Mouse (Mus musculus) lung, adult 2 months (tissue): ENCODE results near the gene Fat3. TPM values are rescaled to one million over a fixed set of nuclear protein-coding genes. Genes with fewer than 3 reads are reported as not detected.

ENCODE experiments used
- DNase-seq: peaks from one replicate; pipeline ENCODE4 v3.0.0; 2022
- H3K4me1 ChIP-seq: fragments of 200-500 bp; 2 replicates; pipeline ENCODE4 v1.6.1; 2011; ENCODE audit warnings: low read length; ENCODE audit not compliant: control insufficient read depth, insufficient read depth
- H3K4me3 ChIP-seq: fragments of 200-500 bp; replicated peaks from 2 replicates; pipeline ENCODE3; 2011; ENCODE audit warnings: low read depth, mild to moderate bottlenecking, control low read depth, low read length; ENCODE audit errors: extremely low read depth
- CTCF ChIP-seq: fragments of 200-500 bp; IDR thresholded peaks from 2 replicates; pipeline ENCODE4 v1.5.1; 2011; ENCODE audit warnings: mild to moderate bottlenecking, low read length, control low read depth; ENCODE audit not compliant: insufficient read depth
- POLR2A ChIP-seq: fragments of 200-500 bp; IDR thresholded peaks from 2 replicates; pipeline ENCODE4 v1.6.1; 2011; ENCODE audit warnings: low read depth, mild to moderate bottlenecking, control low read depth, low read length, borderline replicate concordance; ENCODE audit errors: extremely low read depth
- WGBS: fragments of 180-500 bp; shearing (Covaris S2); methylation state at CpG from one replicate; pipeline ENCODE4 v1.1.7; 2018; 5-methylcytosine and 5-hydroxymethylcytosine counted together
- polyA plus RNA-seq: library from polyadenylated mRNA; depleted of rRNA; stranded (reverse); fragments of >200 nt; gene quantifications from 2 replicates; pipeline ENCODE4 v1.2.3, GENCODE M21; 2012

The Fat3 gene
- polyA plus RNA-seq, 1 experiment: 2.7 TPM

DNA sequence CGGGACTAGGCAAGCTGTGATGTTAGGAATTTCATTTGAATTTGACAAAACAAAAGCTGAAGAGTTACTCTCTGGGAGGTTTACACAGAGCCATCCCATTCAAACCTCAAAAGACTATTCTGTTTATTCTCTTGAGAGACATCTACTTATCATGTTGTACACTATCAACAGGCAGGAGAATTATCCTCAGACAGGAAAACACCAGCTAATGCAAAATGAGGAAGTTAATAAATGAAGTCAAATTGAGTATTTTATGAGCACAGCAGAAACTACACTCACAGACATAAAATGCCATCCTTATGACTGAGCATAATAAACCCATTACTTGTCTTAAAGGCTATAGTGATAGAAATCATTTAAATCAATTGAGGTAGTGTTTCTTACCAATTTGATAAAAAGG is 182.1 kb downstream of the Fat3 start:
- TF ChIP-seq CTCF: no peak
- no peak for DNase-seq

DNA sequence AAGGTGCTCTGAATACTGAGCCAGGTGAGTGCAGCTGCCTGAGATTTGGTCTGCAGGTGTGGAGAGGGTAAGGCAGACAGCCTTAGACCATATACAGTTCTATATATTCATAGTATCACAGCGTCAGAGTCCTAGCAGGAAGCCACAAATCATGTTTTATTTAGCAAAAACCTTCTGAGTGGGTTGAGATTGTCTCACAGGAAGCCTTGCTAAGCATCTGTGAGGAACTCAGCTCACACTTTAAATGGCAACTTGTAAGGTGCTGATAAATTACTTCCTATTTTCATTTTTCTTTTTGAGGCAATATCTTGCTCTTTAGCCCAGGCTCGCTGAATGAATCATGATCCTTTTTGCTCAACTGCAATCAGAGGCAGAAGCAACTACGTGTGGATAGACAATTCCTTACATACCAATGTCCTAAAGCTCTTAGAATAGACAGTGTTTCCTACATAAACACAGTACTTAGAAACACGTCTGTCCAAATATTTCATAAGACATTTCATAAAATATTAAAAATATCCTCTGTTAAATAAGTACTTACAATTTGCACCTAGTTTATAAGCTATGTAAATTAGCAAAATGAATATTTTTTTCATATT is 188.4 kb downstream of the Fat3 start:
- no peak for TF ChIP-seq CTCF
- DNase-seq: no peak
- 23% methylated on average over 4 of the region's 4 CpGs for WGBS

More for the DNA sequence above, 182.1 kb downstream of the Fat3 start:
- Histone ChIP-seq H3K4me3 (no peak overlapping the region), H3K4me1 (no peaks in the 10 kb centered on the region)
- 61% methylated on average over 1 of the region's 1 CpGs for WGBS

DNA sequence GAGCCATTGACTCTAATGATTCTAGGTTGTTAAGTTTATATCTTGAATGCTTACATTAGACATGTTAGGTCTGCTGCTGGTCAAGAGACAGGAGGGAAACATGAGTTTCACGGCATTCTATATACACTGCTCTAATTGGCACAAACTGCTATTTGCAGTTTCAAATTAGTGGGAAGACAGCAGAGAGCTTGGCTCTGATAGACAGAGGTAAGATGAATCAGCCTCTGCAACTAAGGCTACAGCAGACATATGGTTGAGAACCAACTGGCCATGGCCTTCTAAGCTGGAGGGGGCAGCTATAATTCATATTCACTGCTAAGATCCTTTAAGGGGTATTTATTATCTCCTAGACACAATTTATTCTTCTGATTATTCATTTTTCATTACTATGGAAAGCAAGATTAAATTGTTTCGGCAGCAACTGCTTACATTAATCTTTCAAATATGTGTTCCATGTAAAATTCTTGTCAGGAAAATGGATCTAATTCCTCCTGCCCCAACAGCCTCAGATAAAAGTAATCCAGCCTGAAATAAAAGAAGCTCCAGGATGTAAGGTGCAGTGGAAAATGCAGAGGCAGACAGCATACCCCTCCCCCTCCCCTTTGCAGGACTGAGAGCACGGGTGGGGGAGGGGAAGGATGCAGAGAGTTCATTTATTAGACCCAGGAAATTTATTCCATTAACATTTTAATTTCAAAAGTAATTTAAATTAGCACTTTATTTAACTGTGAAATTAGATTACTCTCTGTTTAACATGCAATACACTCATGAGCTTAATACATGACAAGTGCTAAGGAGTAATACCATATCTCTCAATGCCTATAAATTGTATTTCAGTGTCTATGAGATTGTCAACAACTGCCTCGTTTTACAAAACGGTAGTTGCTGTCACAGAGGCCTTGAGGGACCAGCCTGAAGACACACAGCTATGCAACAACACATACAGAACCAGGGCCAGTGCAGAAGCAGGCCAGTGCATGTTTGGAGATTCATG is 189.9 kb downstream of the Fat3 start:
- TF ChIP-seq POLR2A: no peak
- no peak for TF ChIP-seq CTCF
- H3K4me1 ChIP-seq: no peaks in the 10 kb centered on the region

More for the DNA sequence above, 188.4 kb downstream of the Fat3 start:
- Histone ChIP-seq H3K4me1 (no peaks in the 10 kb centered on the region), H3K4me3 (no peak overlapping the region)

DNA sequence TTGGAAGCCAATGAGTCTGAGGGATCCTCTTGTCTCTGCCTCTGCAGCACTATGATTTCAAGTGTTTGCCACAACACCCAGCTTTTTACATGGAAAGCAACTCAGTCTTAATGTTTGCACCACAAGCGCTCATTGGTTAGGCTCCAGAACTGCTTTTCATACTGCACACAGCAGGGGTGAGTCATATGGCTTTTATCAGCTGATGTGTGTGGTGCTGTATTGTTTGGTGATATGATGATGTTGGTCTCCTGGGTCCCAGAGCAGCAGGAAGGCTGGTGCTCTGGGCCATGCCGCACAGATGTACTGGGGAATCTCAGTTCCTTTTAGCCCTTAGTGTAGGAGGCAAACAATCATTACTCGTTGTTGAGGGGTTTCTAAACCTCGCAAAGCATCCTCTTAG is 190.8 kb downstream of the Fat3 start:
- no peaks in the 10 kb centered on the region for H3K4me1 ChIP-seq
- 77% methylated on average over 4 of the region's 4 CpGs for WGBS
- TF ChIP-seq POLR2A: no peak
- no peak for TF ChIP-seq CTCF
- DNase-seq: no peak
- H3K4me3 ChIP-seq: no peak overlapping the region

More for the DNA sequence above, 189.9 kb downstream of the Fat3 start:
- 64% methylated on average over 5 of the region's 5 CpGs for WGBS
- DNase-seq: no peak
- H3K4me3 ChIP-seq: no peak overlapping the region

DNA sequence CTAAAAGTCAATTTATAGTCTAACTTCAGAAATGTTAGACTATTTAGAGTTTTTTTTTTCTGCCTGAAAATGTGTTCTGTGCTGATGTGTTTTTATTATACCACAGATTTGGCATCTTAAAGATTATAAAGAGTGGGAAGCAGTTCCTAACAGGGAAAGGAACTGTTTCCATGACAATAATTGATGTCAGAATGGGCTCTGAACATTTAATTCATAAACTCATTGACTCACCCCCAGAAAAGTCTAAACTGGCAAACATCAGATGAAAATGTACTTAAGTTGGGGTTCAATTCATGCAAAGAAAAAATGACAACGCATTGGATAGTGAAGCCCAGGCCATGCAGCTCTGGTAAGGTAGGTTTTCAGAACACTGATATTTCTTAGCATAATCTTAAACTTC is 193.3 kb downstream of the Fat3 start:
- WGBS: 93% methylated on average over 1 of the region's 1 CpGs
- no peak overlapping the region for H3K4me3 ChIP-seq
- H3K4me1 ChIP-seq: no peaks in the 10 kb centered on the region
- TF ChIP-seq CTCF: no peak
- no peak for TF ChIP-seq POLR2A
- DNase-seq: no peak

DNA sequence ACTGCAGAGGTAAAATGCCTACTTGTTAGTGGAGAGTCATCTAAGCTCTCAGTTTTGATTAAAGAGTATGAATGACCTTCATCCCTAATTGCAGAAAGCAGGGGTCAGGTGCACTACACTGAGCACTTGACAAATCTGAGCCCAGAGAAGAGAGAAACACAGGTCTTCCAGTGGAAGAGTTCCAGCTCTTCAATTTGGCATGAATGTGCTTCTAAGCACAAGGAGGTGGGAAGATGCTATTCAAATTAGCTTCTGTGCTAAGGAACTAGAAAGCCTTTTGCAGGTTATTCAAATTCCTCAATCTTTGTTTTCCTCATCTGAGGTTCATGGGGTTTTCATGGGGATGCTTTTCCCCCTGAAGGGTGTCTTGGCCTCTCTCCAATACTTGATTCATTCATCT is 194.9 kb downstream of the Fat3 start:
- H3K4me1 ChIP-seq: no peaks in the 10 kb centered on the region
- no peak overlapping the region for H3K4me3 ChIP-seq
- no peak for TF ChIP-seq POLR2A
- TF ChIP-seq CTCF: no peak
- DNase-seq: no peak

DNA sequence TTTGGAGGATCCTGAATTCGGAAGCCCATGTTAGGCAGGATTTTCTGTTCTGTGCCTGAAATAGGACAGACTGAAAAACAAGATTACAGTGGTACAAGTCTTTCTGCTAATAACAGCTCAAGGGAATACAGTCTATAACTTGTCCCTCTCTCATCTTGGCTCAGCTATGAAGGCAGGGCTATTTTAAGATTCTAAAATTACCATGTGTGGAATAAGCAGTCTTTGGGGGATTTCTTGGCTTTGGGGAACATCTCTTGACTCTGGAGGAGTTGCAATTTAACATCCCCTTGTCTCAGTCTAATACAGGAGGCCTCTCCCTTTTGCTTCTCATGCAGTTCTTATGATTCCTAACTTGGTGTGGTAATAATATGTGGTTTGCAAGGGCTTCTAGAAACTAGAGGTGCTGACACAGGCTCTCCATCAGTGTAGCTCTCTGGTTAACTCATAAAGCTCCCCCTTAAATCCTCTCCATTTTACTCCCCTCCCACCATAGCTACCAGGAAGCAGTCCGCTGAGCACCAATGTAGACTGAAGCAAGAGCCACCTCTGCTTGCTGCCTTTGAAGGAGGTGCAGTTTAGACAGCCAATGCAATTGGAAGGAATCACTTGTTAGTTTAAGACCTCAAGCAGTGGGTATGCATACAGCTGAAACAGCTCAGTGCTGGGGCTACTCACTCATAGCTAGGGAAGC is 195.5 kb downstream of the Fat3 start:
- TF ChIP-seq CTCF (no peak), POLR2A (no peak)
- 86% methylated on average over 2 of the region's 2 CpGs for WGBS
- H3K4me3 ChIP-seq: no peak overlapping the region
- no peaks in the 10 kb centered on the region for H3K4me1 ChIP-seq
- no peak for DNase-seq

DNA sequence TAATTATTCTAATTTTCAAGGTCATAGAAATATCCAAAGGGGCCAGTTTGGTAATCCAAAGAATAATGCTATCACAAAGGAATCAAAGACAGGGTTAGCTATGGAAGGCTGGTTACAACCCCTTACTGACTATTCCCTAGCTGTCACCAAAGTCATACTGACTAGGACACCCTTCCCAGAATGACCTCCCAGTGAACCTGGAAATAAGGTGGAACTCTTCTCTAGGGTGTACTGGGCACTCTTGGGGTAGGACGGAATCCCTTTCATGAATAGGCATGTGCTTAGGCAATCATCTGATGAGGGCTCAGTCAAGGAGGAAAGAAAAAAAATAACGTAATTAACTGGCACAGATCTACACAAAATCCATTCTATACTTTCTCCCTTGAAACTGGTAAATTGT is 196.1 kb downstream of the Fat3 start:
- no peak for TF ChIP-seq CTCF
- no peak overlapping the region for H3K4me3 ChIP-seq
- DNase-seq: no peak
- H3K4me1 ChIP-seq: no peaks in the 10 kb centered on the region
- WGBS: 80% methylated on average over 2 of the region's 2 CpGs

DNA sequence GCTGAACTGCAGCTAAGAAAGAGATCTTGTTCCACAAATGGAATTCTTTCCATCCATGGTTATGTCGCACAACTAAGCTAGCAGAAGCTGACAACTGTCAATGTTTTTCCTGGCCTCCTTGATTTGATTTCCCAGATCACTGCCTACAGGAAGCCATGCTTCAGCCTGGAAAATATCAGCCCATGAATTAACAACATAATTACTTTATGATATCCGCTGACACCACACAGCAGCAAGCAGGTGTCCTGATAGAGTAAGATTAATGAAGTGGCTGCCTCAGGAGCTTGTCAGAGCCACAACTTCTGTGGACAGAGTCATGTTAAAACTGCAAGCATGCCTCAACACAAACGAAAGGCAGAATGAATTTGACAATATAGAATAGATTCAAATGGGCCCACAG is 198.6 kb downstream of the Fat3 start:
- Histone ChIP-seq H3K4me1 (no peaks in the 10 kb centered on the region), H3K4me3 (no peak overlapping the region)
- 40% methylated on average over 3 of the region's 3 CpGs for WGBS
- DNase-seq: no peak
- TF ChIP-seq CTCF: no peak
- no peak for TF ChIP-seq POLR2A
